Mouse (Mus musculus) gastrocnemius, adult 2 months (tissue): ENCODE results near the gene Rab43. TPM values are rescaled to one million over a fixed set of nuclear protein-coding genes. Genes with fewer than 3 reads are reported as not detected.

Experiments used
- DNase-seq: peaks from one replicate; pipeline ENCODE4 v3.0.0; 2022
- H3K27ac ChIP-seq: fragments of 200-600 bp; 2 replicates; pipeline ENCODE4 v1.8.1; 2022; ENCODE audit warnings: mild to moderate bottlenecking
- H3K4me3 ChIP-seq: fragments of 200-600 bp; 2 replicates; pipeline ENCODE4 v1.8.1; 2022; ENCODE audit warnings: mild to moderate bottlenecking, moderate library complexity
- CTCF ChIP-seq: fragments of 200-600 bp; IDR thresholded peaks from 2 replicates; pipeline ENCODE4 v1.8.1; 2022; ENCODE audit warnings: antibody characterized with exemption, mild to moderate bottlenecking, moderate library complexity
- intact Hi-C: fragments of 180-260 bp; cut with DNase I; formaldehyde crosslinking; loops from one replicate; pipeline ENCODE4 v1.15.1; 2025
- total RNA-seq, 2 experiments: library from RNA; stranded (reverse); gene quantifications; 2 replicates each; pipeline ENCODE4 v1.2.3; 2021

Gene Rab43
- total RNA-seq, 2 experiments from 2014 or later, result 3.9 to 4.9 TPM

DNA sequence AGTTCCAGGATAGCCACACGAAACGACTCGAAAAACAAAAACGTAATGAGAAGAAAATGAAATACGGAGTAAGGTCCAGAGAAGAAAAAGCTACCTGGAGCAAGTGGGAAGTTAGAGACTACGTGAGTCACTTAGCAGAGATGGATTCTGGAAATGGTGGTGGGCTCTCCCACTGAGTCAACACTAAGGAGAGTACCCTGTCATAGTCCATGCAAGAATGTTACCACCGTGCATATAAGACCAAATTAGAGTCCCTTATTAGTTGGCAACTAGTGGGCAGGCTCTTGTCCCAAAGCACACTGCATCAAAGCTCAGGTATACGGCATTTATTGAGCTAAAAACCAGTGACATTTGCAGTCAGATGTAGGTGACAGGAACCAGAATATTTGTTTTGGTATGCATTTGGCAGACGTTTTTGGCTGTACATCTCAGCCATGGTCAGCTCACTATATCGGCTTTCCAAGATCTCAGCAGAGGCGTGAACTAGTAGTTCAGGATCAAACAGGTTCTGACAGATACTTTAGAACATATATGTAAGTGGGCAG, 27.9 kb upstream of the Rab43 start:
- H3K27ac ChIP-seq, result peak overlapping the region; percentile 100

GRCm38 (mm10) chr6:87838551-87839197, 26.7 kb upstream of the Rab43 start, which contains the start of gene Isy1:
Gene Isy1, minus strand, starts transcription at chr6:87838798.
- TF ChIP-seq CTCF, result no peak; the same call in 1 of the 2 replicates
- intact Hi-C loops, result loop anchor here (2.0 kb wide), 1 partner anchor 48 kb away; the partner anchor contains the start of gene Copg1
- H3K27ac ChIP-seq, result peak within 1 kb of the TSS; percentile 100
- DNase-seq, result peak; percentile 96
- peak within 1 kb of the TSS; percentile 81 for H3K4me3 ChIP-seq

More for the DNA sequence above, 27.9 kb upstream of the Rab43 start:
- no peak for TF ChIP-seq CTCF
- intact Hi-C loops, result loop anchor here (2.0 kb wide), 1 partner anchor 47 kb away; the partner anchor contains the start of gene Copg1
- H3K4me3 ChIP-seq, result peak overlapping the region; percentile 81; the same call in 1 of the 2 replicates
- no peak for DNase-seq

DNA sequence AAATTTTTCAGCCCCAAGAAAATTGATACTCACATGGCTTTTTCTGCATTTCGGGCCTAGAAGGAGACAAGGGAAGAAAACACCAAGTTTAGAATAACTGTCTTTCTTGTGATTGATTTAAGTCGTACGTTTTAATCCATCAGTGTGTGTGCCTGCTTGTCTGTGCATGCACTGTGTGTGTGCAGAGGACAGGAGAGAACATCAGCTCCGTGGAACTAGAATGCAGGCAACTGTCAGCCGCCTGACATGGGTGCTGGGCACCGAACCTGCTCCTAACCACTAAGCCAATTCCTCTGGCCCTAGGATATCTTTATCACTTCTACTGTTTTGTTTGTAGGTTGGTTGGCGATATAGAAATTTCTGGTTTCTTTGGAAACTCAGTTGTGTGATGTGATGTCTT, 23.7 kb upstream of the Rab43 start, which contains the start of gene Gm45140:
Gene Gm45140, minus strand, starts transcription at position 101 of the 400 bp plus-strand sequence.
- no peak for TF ChIP-seq CTCF
- intact Hi-C loops, result no loop called here
- H3K4me3 ChIP-seq, result no peak within 1 kb of the TSS
- H3K27ac ChIP-seq, result no peak within 1 kb of the TSS
- DNase-seq, result no peak

- TF ChIP-seq CTCF, result no peak
- intact Hi-C loops, result no loop called here
Observed at GRCm38 (mm10) chr6:87820366-87820765, 8.4 kb upstream of the Rab43 start.

DNA sequence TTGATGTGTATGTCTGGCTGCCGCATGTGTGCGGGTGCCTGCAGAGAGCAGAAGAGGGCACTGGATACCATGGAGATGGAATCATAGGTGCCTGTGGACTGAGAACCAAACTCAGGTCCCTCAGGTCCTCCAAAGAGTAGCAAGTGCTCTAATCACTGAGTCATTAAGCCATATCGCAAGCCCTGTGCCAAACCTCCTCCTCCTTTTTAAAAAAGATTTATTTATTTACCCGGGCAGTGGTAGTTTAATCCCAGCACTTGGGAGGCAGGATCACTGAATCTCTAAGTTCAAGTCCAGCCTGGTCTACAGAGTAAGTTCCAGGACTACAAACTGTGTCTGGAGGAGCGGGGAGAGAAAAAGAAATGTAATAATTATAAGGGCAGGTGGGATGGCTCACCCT, 2.5 kb upstream of the Rab43 start:
- TF ChIP-seq CTCF, result no peak
- Histone ChIP-seq H3K27ac (no peak overlapping the region), H3K4me3 (no peak overlapping the region)
- intact Hi-C loops, result loop anchor here (5.0 kb wide), 1 partner anchor 52 kb away; no protein-coding TSS in a partner anchor
- no peak for DNase-seq

More at GRCm38 (mm10) chr6:87820366-87820765, 8.4 kb upstream of the Rab43 start:
- Histone ChIP-seq H3K4me3 (no peak overlapping the region), H3K27ac (no peak overlapping the region)
- DNase-seq, result no peak

- Histone ChIP-seq H3K4me3 (peak overlapping the region; percentile 90), H3K27ac (peak overlapping the region; percentile 95)
- intact Hi-C loops, result loop anchor here (5.0 kb wide), 1 partner anchor 50 kb away; no protein-coding TSS in a partner anchor
- no peak for TF ChIP-seq CTCF
- no peak for DNase-seq
Observed at GRCm38 (mm10) chr6:87812656-87813055, 692 bp upstream of the Rab43 start.

DNA sequence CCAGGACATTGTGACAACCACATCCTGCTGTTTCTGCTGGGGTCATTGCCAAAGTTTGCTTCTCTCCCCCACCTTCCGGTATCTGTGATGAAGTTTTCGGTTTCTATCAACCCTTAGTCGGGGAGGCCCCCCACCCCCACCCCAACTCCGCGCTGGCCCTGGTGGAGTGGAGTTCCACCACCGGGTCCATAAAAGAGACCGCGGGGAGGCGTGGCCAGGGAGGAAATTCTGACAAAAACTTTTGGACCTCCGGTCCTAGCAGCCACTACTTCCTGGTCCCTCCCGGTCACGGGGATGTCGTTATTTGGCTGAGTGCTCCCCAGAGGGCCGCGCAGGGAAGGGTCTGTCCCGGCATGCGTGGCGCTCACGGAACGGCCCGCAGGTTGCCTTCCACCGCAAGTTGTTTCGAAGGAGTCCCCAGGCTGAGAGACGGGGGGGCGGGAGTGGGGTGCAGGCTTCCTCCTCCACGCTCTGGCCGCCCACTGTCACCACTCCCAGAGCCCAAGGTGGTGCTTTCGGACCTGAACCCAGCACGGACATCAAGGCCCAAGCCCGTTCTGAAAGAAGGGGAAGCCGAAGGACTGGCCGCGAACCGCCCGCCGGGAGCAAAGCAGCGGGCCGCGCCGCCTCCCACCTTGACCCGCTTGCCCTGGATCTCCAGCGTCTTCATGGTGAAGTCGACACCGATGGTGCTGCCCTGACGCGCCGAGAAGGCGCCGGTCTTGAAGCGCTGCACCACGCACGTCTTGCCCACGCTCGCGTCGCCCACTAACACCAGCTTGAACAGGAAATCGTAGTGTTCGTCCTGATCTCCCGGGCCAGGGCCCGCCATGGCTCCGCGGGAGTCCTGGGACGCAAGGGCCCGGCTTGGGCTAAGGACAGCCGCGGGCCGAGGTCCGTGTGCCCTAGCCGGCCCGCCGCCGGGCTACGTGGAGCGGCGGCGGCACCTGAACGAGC, 973 bp downstream of the Rab43 start:
- Histone ChIP-seq H3K27ac (peak overlapping the region; percentile 95), H3K4me3 (peak overlapping the region; percentile 90)
- no peak for TF ChIP-seq CTCF
- intact Hi-C loops, result loop anchor here (5.0 kb wide), 1 partner anchor 49 kb away; no protein-coding TSS in a partner anchor
- peak; percentile 78 for DNase-seq

- intact Hi-C loops, result loop anchor here (5.0 kb wide), 1 partner anchor 48 kb away; no protein-coding TSS in a partner anchor
- no peak for DNase-seq
- H3K27ac ChIP-seq, result peak overlapping the region; percentile 95
Observed at GRCm38 (mm10) chr6:87810311-87810710, 1.7 kb downstream of the Rab43 start.

DNA sequence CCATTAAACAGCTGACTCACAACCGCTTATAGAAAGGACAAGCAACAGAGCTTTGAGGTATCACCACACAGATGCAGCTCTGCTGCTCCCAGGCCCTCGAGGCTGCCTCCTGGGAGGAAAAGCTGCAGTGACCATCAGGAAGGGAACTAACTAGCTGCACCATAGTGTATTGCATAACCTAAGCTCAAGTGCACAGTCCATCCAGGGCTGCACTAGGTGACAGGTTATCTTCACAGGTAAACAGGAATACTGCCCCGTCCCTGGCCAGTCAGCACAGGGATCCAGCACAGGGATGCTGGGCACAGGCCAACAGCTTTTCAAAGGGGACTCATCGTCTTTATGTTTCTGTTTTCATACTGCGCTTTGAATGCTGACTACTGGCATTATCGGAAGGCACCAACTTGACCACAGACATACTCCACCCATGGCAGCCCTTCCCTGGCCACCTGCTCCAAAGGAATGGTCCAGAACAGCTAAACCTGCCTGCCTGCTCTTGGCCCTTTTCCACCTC, 2.3 kb downstream of the Rab43 start:
- TF ChIP-seq CTCF, result no peak
- no peak for DNase-seq
- Histone ChIP-seq H3K27ac (peak overlapping the region; percentile 95), H3K4me3 (peak overlapping the region; percentile 90)
- intact Hi-C loops, result loop anchor here (5.0 kb wide), 1 partner anchor 47 kb away; no protein-coding TSS in a partner anchor

More at GRCm38 (mm10) chr6:87810311-87810710, 1.7 kb downstream of the Rab43 start:
- TF ChIP-seq CTCF, result no peak
- H3K4me3 ChIP-seq, result peak overlapping the region; percentile 90

- no peak for DNase-seq
- intact Hi-C loops, result no loop called here
- Histone ChIP-seq H3K4me3 (peak overlapping the region; percentile 90), H3K27ac (peak overlapping the region; percentile 95; the same call in 1 of the 2 replicates)
- no peak for TF ChIP-seq CTCF
Observed at GRCm38 (mm10) chr6:87809144-87809543, 2.8 kb downstream of the Rab43 start.

DNA sequence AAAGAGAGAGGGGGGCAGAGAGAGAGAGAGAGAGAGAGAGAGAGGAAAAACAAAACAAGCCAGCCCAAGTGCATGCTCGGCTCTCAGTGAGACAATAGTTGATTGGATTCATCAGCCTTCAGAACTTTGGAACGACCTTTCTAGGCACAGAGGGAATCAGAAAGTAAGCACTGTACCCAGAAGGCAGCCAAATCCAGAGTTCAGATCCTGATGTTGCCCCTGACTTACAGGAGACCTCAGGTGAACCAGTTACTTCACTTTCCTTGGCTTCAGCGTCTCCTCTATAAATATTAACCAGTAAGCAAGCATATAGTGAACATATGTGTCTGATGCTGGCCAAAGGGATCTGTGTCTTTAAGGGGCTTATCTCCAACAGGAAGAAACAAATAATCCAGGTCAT, 3.4 kb downstream of the Rab43 start:
- 0 out of 2 replicates have a peak overlapping the region, but pooled peaks have one; percentile 12 for H3K27ac ChIP-seq
- no peak overlapping the region for H3K4me3 ChIP-seq
- intact Hi-C loops, result no loop called here
- TF ChIP-seq CTCF, result no peak
- no peak for DNase-seq
